Comparison of ENCODE assay signal across 37 mouse cellular contexts in genomic region chr9:106106241-106106640, GRCm38 (mm10). TPM values are rescaled to one million over a fixed set of nuclear protein-coding genes. Genes with fewer than 3 reads are reported as not detected.
"Had no signal": no experiment of that assay in that cellular context is flagged by ENCODE, and none has a peak within 500 bp of the region (broad histone marks: within the 10 kb centered on the region; RNA-seq: fewer than 3 reads in every experiment).

No protein-coding gene starts in this region.

- H3K27ac ChIP-seq: limb, embryonic 10.5 days; limb, embryonic 12.5 days; limb, embryonic 13.5 days; limb, embryonic 15.5 days; liver, embryonic 12.5 days; liver, embryonic 13.5 days; liver, embryonic 14.5 days; liver, embryonic 15.5 days; lung, embryonic 15.5 days; macrophage; midbrain, embryonic 10.5 days; midbrain, embryonic 12.5 days; midbrain, embryonic 13.5 days; midbrain, embryonic 15.5 days; neural tube, embryonic 12.5 days had no signal

- H3K27me3 ChIP-seq: limb, embryonic 12.5 days; limb, embryonic 13.5 days; limb, embryonic 15.5 days; liver, embryonic 12.5 days; liver, embryonic 13.5 days; liver, embryonic 15.5 days; lung, embryonic 15.5 days; megakaryocyte, embryonic 14.5 days; midbrain, embryonic 12.5 days; midbrain, embryonic 13.5 days; midbrain, embryonic 15.5 days; neural tube, embryonic 12.5 days had no signal

- H3K4me1 ChIP-seq: limb, embryonic 10.5 days; limb, embryonic 12.5 days; limb, embryonic 13.5 days; limb, embryonic 15.5 days; liver, embryonic 12.5 days; liver, embryonic 13.5 days; liver, embryonic 15.5 days; lung, embryonic 15.5 days; megakaryocyte, embryonic 14.5 days; midbrain, embryonic 12.5 days; midbrain, embryonic 13.5 days; midbrain, embryonic 15.5 days; neural tube, embryonic 12.5 days had no signal

- H3K9ac ChIP-seq: limb, embryonic 12.5 days; limb, embryonic 13.5 days; limb, embryonic 15.5 days; liver, embryonic 12.5 days; liver, embryonic 13.5 days; liver, embryonic 14.5 days; liver, embryonic 15.5 days; liver, postnatal 0 days; lung, embryonic 14.5 days; lung, embryonic 15.5 days; midbrain, embryonic 12.5 days; midbrain, embryonic 13.5 days; midbrain, embryonic 15.5 days; neural tube, embryonic 12.5 days had no signal

- ATAC-seq: liver, embryonic 12.5 days; liver, postnatal 0 days; lung, postnatal 0 days; midbrain, embryonic 13.5 days; midbrain, embryonic 15.5 days; midbrain, embryonic 16.5 days had no signal

- H3K36me3 ChIP-seq: limb, embryonic 10.5 days; limb, embryonic 12.5 days; limb, embryonic 13.5 days; limb, embryonic 15.5 days; liver, embryonic 12.5 days; liver, embryonic 13.5 days; liver, embryonic 15.5 days; lung, embryonic 15.5 days; midbrain, embryonic 10.5 days; midbrain, embryonic 12.5 days; midbrain, embryonic 13.5 days; midbrain, embryonic 15.5 days; neural tube, embryonic 12.5 days had no signal

- H3K4me2 ChIP-seq: limb, embryonic 12.5 days; limb, embryonic 13.5 days; limb, embryonic 15.5 days; liver, embryonic 11.5 days; liver, embryonic 12.5 days; liver, embryonic 13.5 days; liver, embryonic 15.5 days; lung, embryonic 14.5 days; lung, embryonic 15.5 days; midbrain, embryonic 11.5 days; midbrain, embryonic 12.5 days; midbrain, embryonic 13.5 days; midbrain, embryonic 15.5 days; neural tube, embryonic 12.5 days had no signal

- H3K4me3 ChIP-seq: limb, embryonic 10.5 days; limb, embryonic 12.5 days; limb, embryonic 13.5 days; limb, embryonic 15.5 days; liver, embryonic 12.5 days; liver, embryonic 13.5 days; liver, embryonic 15.5 days; lung, embryonic 15.5 days; megakaryocyte, embryonic 14.5 days; midbrain, embryonic 10.5 days; midbrain, embryonic 12.5 days; midbrain, embryonic 13.5 days; midbrain, embryonic 15.5 days; myocyte; neural tube, embryonic 12.5 days had no signal

- H3K9me3 ChIP-seq: limb, embryonic 10.5 days; limb, embryonic 15.5 days; midbrain, embryonic 10.5 days; midbrain, embryonic 12.5 days; midbrain, embryonic 15.5 days; neural tube, embryonic 12.5 days had no signal

- DNase-seq: left cerebral cortex, postnatal 4 days; liver, embryonic 13.5 days; liver, postnatal 0 days; lung, adult 18-20 months; lung, adult 2 months; lung, embryonic 14.5 days; lung, postnatal 10 days; lung, postnatal 14 days; lung, postnatal 36 days; lung, postnatal 4 days; midbrain, embryonic 14.5 days had no signal

RNA-seq across cellular contexts. Expression of gene Col6a4, which starts 9.7 kb away (rescaled TPM):
- total RNA-seq: liver, adult 2 months; megakaryocyte progenitor cell, adult 5-6 weeks; megakaryocyte, adult 5-6 weeks; megakaryocyte-erythroid progenitor cell, adult 5-6 weeks; monocyte, adult 5-6 weeks had no signal
- polyA plus RNA-seq: limb, embryonic 11.5 days; liver, adult 2 months; liver, embryonic 11.5 days; liver, embryonic 13.5 days; liver, embryonic 15.5 days; liver, postnatal 0 days; macrophage had no signal
